ENCODE assay signal across 25 mouse cellular contexts in the genomic region with DNA sequence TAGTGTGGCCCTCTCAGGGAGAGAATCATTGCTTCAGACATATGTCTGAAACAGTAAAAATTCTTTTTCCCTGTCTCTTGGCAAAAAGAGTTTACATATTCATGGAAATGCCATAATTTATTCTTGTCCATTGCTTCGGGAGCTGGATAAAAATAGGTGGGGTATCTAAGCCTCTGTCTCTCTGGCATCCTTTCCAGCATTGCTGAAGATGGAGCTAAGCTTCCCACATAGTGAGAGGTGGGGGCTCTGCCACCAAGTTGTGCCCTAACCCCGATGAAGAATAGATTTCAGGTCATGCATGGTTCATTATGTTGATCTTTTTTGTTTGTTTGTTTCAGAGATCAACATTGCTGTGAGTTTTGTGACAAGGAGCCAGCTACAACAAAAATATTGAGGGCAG.
"Had no signal": no experiment of that assay in that cellular context is flagged by ENCODE, and none has a peak within 500 bp of the region (broad histone marks: within the 10 kb centered on the region; RNA-seq: fewer than 3 reads in every experiment).

No protein-coding gene starts in this region.

- H3K4me2 ChIP-seq: heart, embryonic 11.5 days; heart, embryonic 13.5 days; heart, embryonic 15.5 days; hindbrain, embryonic 13.5 days; hindbrain, embryonic 15.5 days; limb, embryonic 13.5 days; limb, embryonic 15.5 days; liver, embryonic 12.5 days had no signal

- H3K27me3 ChIP-seq: heart, embryonic 13.5 days; heart, embryonic 15.5 days; hindbrain, embryonic 13.5 days; hindbrain, embryonic 15.5 days; limb, embryonic 13.5 days; limb, embryonic 15.5 days; liver, embryonic 12.5 days had no signal

- H3K36me3 ChIP-seq: heart, embryonic 13.5 days; heart, embryonic 15.5 days; hindbrain, embryonic 13.5 days; hindbrain, embryonic 15.5 days; limb, embryonic 13.5 days; limb, embryonic 15.5 days; liver, embryonic 12.5 days had no signal

- ATAC-seq: forebrain, postnatal 0 days; hindbrain, postnatal 0 days; intestine, embryonic 16.5 days; liver, embryonic 12.5 days had no signal

- DNase-seq: forebrain, postnatal 0 days; gastrocnemius, postnatal 14 days; gastrocnemius, postnatal 36 days; heart, adult 18-20 months; heart, postnatal 14 days; heart, postnatal 36 days; kidney, adult 11 months; kidney, adult 2 months; kidney, postnatal 10 days; kidney, postnatal 25 days; kidney, postnatal 4 days; layer of hippocampus, adult 9-11 months; layer of hippocampus, postnatal 36 days; left cerebral cortex, postnatal 4 days had no signal

- H3K27ac ChIP-seq: heart, embryonic 13.5 days; heart, embryonic 15.5 days; hindbrain, embryonic 13.5 days; hindbrain, embryonic 15.5 days; hindbrain, postnatal 0 days; limb, embryonic 13.5 days; limb, embryonic 15.5 days; liver, embryonic 12.5 days; liver, embryonic 14.5 days had no signal

- H3K9me3 ChIP-seq: heart, embryonic 13.5 days; heart, embryonic 15.5 days; hindbrain, embryonic 13.5 days; hindbrain, embryonic 15.5 days; limb, embryonic 13.5 days; limb, embryonic 15.5 days; liver, embryonic 12.5 days had no signal

- H3K4me1 ChIP-seq: heart, embryonic 13.5 days; heart, embryonic 15.5 days; hindbrain, embryonic 13.5 days; hindbrain, embryonic 15.5 days; limb, embryonic 13.5 days; limb, embryonic 15.5 days; liver, embryonic 12.5 days had no signal

- H3K9ac ChIP-seq: forebrain, postnatal 0 days; heart, embryonic 13.5 days; heart, embryonic 15.5 days; hindbrain, embryonic 13.5 days; hindbrain, embryonic 15.5 days; limb, embryonic 13.5 days; limb, embryonic 15.5 days; liver, embryonic 12.5 days; liver, embryonic 14.5 days had no signal

- H3K4me3 ChIP-seq: heart, embryonic 13.5 days; heart, embryonic 15.5 days; hindbrain, embryonic 13.5 days; hindbrain, embryonic 15.5 days; limb, embryonic 13.5 days; limb, embryonic 15.5 days; liver, embryonic 12.5 days had no signal
